Mouse (Mus musculus): ENCODE results near the gene Snrnp70.
A peak's percentile ranks its signal among the peaks of the same experiment; 100 is the strongest.

The Snrnp70 gene

DNA sequence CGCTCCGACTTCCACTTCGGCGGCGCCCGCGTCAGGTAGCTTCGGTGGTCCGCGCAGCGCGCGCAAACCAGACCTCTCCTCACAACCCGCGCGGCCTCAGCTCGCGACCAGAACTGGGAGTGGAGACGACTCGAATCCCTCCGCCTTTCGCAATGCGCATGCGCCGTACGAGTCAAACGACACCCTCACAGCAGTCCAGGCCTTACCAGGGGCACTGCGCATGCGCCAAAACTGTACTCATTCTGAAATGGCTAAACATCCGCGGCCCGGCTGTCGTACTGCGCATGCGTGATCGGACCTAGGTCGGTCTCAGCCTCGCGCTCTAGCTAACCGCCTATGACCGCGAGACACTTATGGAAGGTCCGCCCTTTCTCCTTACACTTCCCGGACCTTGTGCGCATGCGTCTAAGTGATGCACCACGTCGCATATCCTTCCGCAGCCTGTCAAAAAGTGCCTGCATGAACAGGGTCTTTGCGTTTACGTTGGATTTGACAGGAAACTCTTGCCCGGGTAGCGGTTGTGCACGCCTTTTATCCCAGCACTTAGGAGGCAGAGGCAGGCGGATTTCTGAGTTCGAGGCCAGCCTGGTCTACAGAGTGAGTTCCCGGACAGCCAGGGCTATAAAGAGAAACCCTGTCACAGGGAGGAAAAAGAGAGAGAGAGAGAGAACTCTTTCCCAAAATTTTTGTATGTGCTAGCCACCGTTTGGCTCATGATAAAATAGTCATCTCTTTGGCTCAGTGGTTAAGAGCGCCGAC, at the start of gene Snrnp70:
Snrnp70 (minus strand) TSS at position 165 of the 759 bp plus-strand sequence.
- DNase-seq, result peak; percentile 99

DNA sequence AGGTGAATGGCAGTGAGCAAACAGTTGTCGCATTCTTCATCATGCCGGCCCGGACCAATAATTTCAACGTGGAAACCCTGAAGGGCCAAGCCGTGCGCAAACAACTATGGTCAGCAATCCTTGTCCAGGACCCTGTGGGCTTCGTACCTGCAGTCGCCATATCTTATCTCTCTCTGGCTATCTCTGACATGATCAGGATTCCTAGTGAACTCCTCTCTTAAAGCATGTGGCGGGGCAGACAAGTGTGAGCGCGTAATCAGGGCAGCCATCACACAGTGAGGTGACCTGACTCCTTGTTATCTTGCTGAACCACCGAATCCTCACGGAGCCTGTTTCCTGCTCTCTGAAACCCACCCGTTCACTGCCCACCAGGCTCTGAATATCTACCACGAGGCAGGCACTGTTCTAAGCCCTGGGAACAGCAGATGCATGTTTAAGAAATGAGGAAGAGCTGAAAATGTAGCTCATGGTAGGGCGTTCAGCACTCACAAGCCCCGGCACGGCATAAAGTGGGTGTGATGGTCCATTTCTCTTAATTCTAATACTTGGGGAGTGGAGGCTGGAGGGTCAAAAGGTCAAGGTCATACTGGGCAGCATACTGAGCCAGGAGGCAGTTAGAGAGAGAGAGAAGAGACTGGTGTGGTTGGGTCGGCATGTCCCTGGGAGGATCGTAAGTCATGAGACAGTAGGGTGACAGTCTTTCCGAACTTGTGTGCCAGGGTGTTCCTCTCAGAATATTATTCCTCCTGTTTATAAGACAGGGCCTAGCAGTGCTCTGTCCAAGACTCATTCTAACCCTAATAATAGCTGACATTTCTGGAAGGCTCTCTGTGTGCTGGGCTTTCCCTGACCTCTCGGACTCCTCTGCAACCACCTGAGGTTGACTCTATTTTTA, 48.2 kb upstream of the Snrnp70 start:
- no peak for DNase-seq

DNA sequence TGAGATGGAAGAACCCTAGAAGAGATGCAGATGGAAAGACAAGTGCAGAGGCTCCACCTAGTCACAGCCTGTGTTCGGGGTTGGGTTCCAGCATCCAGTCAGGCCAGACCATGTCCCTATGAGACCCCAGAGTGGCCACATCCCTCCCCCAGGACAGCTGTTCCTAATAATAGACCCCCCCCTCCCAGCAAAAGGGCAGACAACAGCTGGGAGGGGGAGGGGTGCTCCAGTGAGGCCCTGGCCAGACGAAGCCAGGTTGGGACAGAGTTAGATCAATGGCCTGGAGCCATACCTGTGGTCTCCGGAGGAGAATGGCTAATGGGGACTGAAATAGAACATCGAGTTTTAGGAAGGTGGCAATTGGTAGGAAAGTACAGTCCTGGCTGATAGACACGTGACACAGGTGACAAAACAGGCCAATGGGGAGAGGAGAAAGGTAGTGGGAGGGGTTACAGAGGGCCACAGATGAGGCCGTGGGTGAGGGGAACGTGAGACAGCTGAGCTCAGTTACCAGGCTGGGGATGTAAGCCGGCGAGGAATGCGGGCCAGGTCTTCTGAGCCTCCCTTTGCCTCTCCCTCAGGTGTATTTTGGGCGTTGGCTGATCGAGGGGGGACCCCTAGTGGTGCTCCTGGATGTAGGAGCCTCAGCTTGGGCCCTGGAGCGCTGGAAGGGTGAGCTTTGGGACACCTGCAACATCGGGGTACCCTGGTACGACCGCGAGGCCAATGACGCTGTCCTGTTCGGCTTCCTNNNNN, 42.2 kb upstream of the Snrnp70 start, which contains the start of gene Ruvbl2:
Ruvbl2 (minus strand) TSS at position 576 of the 756 bp plus-strand sequence.
- no peak for DNase-seq

DNA sequence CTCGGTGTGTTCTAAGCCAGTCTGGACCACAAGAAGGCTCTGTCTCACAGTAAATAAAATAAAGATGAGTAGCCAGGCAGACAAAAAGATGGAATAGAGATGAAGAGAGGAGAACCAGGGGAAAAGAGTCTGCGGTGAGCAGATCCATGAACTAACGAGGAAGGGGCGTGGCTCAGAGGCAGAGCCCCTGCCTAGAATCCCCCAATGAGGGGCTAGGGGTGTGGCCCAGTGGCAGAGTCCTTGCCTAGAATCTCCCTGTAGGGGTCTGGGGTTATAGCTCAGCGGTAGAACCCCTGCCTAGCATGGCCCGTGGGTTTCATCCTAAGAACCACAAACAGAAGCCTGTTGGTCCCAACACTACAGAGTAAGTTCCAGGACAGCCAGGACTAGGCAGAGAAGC, 41.5 kb upstream of the Snrnp70 start:
- no peak for DNase-seq

DNA sequence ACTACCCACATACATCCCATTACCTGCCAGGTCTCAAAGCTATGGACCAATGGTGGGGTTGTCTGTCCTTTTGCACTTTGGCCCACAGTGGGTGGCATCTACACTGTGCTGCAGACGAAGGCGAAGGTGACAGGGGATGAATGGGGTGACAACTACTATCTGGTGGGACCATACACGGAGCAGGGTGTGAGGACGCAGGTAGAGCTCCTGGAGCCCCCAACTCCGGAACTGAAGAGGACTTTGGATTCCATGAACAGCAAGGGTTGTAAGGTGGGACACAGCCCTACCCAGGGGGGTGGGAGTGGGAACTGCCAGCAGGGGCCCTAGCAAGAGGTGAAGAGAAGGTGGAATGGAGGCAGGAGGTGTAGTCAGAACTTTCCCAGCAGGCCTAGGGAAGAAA, 40.9 kb upstream of the Snrnp70 start:
- no peak for DNase-seq

DNA sequence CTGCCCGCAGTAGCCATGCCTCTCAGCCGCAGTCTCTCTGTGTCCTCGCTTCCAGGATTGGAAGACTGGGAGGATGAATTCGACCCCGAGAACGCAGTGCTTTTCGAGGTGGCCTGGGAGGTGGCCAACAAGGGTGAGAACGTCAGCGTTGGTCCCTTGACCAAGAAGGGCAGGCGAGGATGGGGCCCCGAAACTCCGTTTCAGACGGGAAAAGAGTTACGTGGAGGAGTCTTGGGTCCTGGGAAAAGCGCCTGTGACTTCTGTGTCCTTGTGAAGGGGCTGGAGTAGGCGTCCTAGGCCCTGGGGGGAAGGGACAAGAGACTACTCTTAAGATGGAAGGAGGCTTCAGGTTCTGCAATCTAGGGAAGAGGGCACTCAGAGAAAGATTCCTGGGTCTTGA, 39.5 kb upstream of the Snrnp70 start:
- no peak for DNase-seq

DNA sequence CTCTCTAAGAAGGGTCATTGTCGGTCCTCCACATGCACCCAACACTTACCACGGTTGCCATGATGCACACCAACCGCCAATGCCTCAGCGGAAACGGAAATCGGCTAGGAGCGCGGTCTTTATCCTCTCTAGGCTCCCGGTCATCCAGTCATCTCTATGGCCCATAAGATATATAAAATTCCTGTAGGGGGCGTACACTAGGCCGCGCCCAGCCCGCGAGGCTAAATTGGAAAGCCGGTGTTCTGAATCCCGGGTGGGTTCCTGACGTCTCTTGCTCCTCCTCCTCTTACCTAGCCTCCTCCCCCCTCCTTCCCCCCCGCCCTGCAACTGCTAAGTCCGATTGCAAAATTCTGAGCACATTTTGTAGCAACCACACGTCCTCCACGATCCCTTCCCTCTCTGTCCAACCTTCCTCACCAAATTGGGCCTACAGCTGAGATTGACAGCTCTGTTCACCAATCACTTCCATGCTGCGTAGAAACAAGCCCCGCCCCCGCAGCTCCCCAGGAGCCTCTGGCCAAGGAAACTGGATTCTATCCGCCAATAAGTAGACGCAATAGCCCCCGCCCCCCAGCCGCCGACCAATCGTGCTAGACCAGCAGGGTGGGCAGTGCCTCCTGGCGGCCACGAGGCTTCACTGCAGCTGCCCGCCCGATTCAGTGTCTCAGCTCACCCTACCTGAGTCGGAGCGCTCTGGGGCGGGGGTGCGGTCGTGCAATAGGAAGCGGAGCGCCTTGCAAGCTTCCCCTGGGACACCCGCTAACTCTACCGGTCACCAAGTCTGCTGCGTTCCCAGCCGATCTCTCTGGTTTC, 38.9 kb upstream of the Snrnp70 start, which contains the start of gene Gys1:
Gys1 (plus strand) TSS at position 642 of the 813 bp plus-strand sequence.
- peak; percentile 100 for DNase-seq

DNA sequence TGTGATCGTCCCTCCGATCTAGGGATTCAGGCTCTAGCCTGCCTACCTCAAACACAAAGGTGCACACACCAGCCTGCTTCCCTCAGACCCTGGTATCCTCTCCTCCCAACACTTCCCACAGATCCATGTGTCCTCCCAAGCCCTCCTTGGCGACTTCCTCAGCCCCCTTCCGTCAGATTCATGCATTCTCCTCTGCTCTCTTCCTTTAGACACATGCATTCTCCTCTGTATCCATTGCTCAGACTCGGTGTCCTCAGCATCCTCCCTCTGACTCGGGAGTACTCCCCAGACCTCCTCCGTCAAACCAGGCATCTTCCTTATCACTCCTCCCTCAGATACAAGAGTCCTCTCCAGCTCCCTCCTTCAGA, 38.3 kb upstream of the Snrnp70 start:
- no peak for DNase-seq

DNA sequence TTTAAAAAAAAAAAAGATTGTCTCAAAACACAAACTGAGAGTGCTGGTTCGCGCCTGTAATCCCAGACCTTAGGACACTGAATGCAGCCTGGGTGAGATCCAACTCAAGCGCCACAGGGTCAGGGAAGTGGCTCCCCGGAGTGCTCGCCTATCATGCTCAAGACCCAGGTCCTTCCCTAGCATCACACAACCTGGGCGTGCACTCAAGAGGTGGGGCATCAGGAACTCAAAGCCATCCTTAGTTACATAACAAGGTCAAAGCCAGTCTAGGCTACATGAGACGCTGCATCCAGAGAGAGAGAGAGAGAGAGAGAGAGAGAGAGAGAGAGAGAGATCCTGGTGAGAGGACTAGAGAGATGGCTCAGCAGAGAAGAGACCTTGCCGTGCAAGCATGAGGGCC, 31.0 kb upstream of the Snrnp70 start:
- no peak for DNase-seq

DNA sequence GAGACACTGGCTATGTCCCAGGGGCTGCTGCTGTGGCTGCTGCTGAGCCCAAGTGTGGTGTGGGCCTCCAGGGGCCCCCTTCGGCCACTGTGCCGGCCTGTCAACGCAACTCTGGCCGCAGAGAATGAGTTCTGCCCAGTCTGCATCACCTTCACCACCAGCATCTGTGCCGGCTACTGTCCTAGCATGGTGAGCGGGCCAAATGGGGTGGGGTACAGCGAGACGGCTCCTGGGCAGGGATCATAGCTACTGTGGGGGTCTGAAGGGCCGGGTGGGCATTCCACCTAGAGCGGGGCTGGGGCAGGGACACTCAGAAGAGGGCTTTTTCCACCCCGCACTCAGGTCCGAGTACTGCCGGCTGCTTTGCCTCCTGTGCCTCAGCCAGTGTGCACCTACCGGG, 25.7 kb upstream of the Snrnp70 start:
- DNase-seq, result no peak

DNA sequence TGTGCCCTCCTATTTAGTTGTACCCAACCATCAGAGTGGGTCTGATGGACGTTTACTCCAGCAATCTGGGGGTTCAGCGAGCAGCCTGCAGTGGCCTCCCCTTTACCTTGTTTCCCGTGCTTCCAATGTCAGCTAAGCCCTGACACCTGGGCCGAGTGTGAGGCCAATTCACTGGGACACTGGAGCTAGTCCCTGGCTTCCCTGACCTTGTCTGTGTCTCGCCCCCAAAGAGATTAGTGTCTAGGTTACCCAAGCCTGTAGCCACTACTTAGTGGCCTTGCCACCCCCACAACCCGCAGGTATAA, 25.0 kb upstream of the Snrnp70 start, which contains the start of gene Lhb:
Lhb (plus strand) TSS at position 206 of the 305 bp plus-strand sequence.
- DNase-seq, result no peak

DNA sequence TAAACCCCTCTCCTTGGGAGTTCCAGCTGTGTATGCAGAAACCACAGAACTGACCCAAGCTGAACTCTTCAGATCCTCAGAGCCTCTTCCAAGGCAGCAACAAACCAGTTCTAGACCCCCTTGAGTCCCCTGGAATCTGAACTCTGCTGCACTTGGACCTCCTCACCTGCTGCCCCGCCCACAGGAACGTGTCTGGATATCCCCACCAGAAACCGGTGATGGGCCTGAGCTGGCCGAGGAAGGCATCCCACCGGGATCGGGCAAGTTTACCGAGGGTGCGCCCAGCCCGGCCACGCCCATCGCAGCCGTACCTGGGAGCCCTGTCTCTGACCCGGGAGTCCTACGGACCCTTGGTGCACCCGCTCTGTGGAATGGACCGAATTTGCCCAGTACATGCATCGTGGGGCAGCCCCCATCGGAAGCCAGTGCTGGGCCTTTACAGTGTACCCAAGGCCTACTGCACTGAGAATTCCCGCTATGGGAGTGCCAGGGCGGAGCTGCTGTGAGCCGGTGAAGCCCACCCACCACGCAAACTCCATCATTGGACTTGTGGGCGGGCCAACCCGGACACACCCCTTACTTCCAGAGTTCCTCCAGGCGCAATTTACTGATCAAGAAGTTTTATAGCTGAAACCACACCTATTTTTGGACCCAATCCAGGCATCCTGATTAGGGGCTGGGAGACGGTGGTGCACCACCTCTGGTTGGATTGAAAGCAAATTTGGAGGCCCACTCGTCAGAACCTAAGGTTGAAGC, 24.5 kb upstream of the Snrnp70 start:
- DNase-seq, result no peak

DNA sequence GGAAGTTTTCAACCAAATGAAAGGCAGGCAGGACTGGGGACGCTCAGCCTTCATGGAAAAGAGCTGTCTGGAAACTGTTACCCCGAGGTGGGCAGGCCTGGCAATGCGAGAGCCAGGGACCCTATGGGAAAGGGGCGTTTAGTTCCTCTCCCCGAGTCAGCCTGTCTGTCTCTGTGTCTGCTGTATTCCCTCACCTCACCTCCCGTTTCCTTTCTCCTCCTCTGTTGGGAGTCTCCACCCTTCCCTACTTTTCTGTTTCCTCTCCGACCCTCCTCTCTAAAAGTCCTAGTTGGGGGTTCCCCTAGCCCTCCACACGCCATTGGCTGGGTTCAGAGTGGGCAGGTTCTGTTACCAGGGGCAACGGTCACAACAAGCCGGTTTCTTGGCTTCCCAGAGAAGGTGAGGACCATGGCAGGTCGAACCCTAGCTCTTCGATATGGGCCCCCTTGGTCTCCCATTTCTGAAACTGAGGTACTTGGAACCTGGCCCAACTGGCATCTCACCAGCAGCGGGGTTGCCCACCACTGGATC, 22.5 kb upstream of the Snrnp70 start:
- no peak for DNase-seq

DNA sequence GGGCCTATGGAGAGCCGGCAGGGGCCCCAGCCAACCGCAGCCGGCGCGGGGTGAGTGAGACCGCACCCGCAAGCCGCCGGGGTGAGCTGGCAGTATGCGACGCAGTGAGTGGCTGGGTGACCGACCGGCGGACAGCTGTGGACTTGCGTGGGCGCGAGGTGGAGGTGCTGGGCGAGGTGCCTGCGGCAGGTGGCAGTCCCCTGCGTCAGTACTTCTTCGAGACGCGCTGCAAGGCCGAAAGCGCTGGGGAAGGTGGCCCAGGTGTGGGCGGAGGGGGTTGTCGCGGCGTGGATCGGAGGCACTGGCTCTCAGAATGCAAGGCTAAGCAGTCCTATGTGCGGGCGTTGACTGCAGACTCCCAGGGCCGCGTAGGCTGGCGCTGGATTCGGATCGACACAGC, 20.1 kb upstream of the Snrnp70 start:
- peak; percentile 23 to 27 for DNase-seq

DNA sequence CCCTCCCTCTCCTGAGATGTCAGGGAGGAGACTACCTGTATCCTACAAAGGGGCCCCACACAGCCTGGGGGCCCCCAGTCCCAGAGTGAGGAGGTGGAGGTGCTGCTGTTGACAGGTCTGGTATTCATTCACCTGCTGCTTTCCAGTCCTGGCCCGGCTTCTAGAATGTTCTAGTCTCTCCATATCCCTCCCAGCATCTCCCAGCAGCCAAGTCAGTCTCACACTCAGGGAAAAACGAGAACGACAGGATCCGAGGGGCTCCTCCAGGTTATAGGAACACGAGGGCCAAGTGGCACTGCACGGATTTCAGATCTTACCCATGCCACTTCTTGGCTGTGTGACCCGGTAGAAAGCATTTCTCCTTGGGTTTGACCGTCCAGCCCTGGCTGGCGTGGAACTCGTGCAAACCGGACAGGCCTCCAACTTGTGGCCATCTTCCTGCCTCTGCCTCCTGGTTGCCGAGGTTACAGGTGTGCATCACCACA, 19.2 kb upstream of the Snrnp70 start:
- DNase-seq, result no peak

DNA sequence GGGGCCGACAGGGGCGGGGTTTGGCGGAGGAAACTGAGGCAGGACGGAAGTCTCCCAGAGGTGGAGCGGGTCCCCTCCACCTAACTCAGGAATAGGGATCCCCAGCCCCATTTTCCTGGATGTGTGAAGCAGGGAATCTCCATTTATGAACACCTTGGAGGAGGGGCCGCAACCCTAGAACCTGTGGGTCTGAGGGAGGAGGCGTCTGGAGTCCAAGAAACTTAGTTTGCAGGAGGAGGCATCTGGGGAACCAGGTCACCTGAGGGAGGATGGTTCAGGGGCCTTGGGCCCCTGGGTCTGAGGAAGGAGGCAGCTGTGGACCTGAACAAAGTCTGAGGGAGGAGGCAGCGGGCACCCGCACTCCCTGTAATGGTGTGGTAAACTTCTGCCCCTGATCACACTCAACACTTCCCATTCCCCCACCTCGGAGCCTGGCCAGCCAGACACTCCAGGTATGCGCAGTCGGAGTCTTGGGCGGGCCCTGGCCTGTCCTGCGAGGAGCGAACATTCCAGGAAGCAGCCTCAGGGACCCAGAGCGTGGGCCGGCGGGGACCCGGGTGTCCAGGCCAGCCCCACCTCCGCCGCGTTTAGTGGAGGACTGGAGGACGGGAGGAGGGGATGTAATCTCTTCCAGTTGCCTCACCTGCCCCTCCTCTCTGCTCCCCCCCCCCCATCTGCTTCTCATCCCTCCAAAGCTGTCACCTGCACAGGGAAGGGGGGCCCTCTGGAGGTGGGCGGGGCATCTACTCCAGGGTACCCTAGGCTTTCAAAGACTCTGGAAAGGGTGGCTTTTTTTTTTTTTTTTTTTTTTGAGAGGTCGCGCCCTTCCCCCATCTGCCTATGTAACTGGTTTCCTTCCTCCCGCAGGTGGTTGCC, 18.6 kb upstream of the Snrnp70 start:
- peak; percentile 13 to 21 for DNase-seq

DNA sequence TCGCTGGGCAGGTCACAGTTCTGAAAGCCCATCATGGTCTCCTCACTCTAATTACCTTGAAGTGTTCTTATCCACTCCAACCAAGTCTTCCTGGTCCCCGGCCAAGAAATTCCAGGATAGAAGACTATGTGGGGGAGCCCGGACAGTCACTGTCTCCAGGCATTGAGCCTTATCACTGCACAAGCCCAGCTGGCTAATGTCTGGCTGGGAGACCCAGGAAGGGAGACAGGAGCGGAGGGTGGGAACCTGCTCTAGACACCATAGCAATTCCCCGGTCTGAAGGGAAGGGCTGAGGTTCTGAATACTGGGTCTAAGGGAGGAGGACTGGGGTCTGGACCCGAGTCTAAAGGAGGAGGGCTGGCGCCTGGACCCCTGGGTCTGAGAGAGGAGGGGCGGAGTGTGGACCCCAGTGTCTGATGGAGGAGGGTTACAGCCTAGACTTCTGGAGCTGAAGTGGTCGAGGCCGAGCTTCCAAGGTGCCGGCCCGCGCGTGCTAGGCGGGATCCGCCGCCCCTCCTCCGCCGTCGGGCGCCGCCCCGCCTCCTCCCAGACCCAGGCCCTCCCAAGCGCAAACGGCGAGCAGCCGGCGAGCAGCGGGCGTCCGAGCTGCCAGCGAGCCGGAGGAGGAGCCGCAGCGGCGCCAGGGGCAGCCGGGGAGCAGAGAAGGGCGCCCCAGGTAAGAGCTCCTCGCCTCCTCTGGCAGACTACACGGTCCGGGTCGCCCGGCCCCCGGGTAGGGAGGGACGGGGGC, 17.7 kb upstream of the Snrnp70 start, which contains the start of gene Ntf5:
Ntf5 (plus strand) TSS at position 583 of the 751 bp plus-strand sequence.
- peak in 1 of 2 experiments; percentile 18 for DNase-seq

DNA sequence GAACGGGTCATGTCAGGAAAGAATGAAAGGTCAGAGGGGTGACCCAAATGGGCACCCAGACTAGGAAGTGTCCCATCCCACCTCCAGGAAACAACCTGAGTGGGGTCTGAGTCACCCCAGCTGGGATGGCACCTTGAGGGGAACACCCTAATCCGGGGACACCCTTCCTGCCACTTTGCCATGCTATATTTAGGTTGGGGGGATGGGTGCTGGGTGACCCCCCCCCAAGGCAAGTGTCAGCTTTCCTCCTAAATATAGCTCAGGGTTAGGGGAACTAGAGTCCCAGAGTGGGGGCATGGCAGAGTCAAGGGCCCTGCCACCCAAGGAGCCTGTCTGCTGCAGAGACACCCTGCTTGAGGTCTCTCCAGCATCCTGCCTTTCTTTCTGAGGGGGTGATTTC, 16.9 kb upstream of the Snrnp70 start:
- no peak for DNase-seq

DNA sequence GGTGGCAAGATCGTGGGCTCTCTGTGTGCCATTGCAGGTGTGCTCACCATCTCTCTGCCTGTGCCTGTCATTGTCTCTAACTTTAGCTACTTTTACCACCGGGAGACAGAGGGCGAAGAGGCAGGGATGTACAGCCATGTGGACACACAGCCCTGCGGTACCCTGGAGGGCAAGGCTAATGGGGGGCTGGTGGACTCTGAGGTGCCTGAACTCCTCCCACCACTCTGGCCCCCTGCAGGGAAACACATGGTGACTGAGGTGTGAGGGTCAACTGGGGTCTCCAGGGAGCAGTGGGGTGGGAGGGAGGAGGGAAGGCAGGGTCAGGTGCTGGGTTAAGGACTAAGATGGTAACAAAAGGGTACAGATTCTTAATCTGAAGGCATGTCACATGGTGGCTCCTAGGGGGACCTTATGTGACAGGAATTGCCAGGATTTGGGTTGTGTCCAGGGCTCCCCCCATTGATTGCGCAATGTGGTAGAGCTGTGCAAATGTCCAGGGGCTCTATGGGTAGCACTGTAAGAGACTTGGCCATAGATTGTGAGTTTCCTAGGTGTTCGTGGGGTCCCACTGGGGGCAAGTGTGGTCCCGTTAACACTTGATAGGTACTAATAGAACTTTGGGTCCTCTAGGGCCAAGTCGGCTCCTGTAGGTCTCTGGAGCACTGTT, 14.1 kb upstream of the Snrnp70 start:
- no peak for DNase-seq
